Mouse (Mus musculus) liver, embryonic 14.5 days (tissue): ENCODE measurements around the gene Tnfsf13. TPM values are rescaled to one million over a fixed set of nuclear protein-coding genes. Genes with fewer than 3 reads are reported as not detected.

ENCODE experiments used
- ATAC-seq: fragments of 200-750 bp; cut with Nextera tagmentation; 2 replicates; pipeline ENCODE4 v1.8.0; 2017; ENCODE audit warnings: moderate number of reproducible peaks, mild to moderate bottlenecking, moderate library complexity; ENCODE audit not compliant: insufficient read depth
- DNase-seq, 3 experiments: peaks; one replicate each; pipeline ENCODE4 v3.0.0-alpha.2; 2012 to 2013; ENCODE audit warnings: low read depth in 3 of 3, low spot score in 3 of 3
- H3K27ac ChIP-seq: fragments of 300-500 bp; sonication (generic); 2 replicates; pipeline ENCODE4 v1.5.1; 2014; ENCODE audit warnings: moderate library complexity, mild to moderate bottlenecking, control low read depth, inconsistent platforms
- H3K27me3 ChIP-seq: fragments of 300-500 bp; sonication (generic); 2 replicates; pipeline ENCODE4 v1.6.1; 2014; ENCODE audit warnings: mild to moderate bottlenecking, low read length, moderate library complexity; ENCODE audit not compliant: control insufficient read depth, insufficient read depth
- H3K36me3 ChIP-seq: fragments of 300-500 bp; sonication (generic); replicated peaks from 2 replicates; pipeline ENCODE4 v1.6.1; 2014; ENCODE audit warnings: low read depth; ENCODE audit not compliant: control insufficient read depth, insufficient read depth
- H3K4me1 ChIP-seq, 2 experiments: fragments of 200-500 bp in 1 of 2; fragments of 300-500 bp in 1 of 2; sonication (generic) in 1 of 2; replicated peaks; 2 replicates each; pipeline ENCODE4 v1.6.1; 2012 to 2014; ENCODE audit warnings: antibody characterized with exemption in 1 of 2, inconsistent platforms in 1 of 2, low read length in 1 of 2; ENCODE audit not compliant: control insufficient read depth in 2 of 2, insufficient read depth in 2 of 2
- H3K4me2 ChIP-seq: fragments of 300-500 bp; sonication (generic); 2 replicates; pipeline ENCODE4 v1.6.1; 2014; ENCODE audit warnings: low read depth, mild to moderate bottlenecking, control low read depth, moderate library complexity
- H3K4me3 ChIP-seq, 2 experiments: fragments of 200-500 bp in 1 of 2; fragments of 300-500 bp in 1 of 2; sonication (generic) in 1 of 2; 2 replicates each; pipeline ENCODE4 v1.5.1; 2012 to 2014; ENCODE audit warnings: low read depth in 2 of 2, low read length in 2 of 2, mild to moderate bottlenecking in 2 of 2, control low read depth in 1 of 2, inconsistent platforms in 1 of 2, moderate library complexity in 1 of 2; ENCODE audit not compliant: insufficient read depth in 1 of 2
- H3K9ac ChIP-seq: fragments of 300-500 bp; sonication (generic); replicated peaks from 2 replicates; pipeline ENCODE4 v1.6.1; 2014; ENCODE audit warnings: mild to moderate bottlenecking, control low read depth, moderate library complexity
- H3K9me3 ChIP-seq: fragments of 300-500 bp; sonication (generic); 2 replicates; pipeline ENCODE4 v1.6.1; 2016; ENCODE audit warnings: low read length, mixed read lengths; ENCODE audit not compliant: control insufficient read depth
- CTCF ChIP-seq: IDR thresholded peaks from 2 replicates; pipeline ENCODE4 v1.5.1; 2016; ENCODE audit warnings: antibody characterized with exemption, low read depth, control low read depth
- EP300 ChIP-seq: IDR thresholded peaks from 2 replicates; pipeline ENCODE4 v1.6.1; 2016; ENCODE audit warnings: antibody characterized with exemption, low read depth
- WGBS: fragments of 180-500 bp; shearing (Covaris S2); extraction: QIAGEN DNeasy Blood & Tissue Kit; methylation state at CpG from one replicate; pipeline ENCODE4 v1.1.7; 2014; ENCODE audit not compliant: insufficient replicate concordance; 5-methylcytosine and 5-hydroxymethylcytosine counted together
- polyA plus RNA-seq, 2 experiments: library from polyadenylated mRNA; depleted of rRNA in 1 of 2; stranded (reverse) in 1 of 2; unstranded in 1 of 2; fragments of >200 nt; fragmentation: Nextera tagmentation in 1 of 2; extraction: Ambion mirVana in 1 of 2; gene quantifications; 2 replicates each; pipeline versions ENCODE4 v1.2.1 to v1.2.3; 2012 to 2014

Gene Tnfsf13
- polyA plus RNA-seq, 2 experiments = 0.20 to 0.26 TPM

DNA sequence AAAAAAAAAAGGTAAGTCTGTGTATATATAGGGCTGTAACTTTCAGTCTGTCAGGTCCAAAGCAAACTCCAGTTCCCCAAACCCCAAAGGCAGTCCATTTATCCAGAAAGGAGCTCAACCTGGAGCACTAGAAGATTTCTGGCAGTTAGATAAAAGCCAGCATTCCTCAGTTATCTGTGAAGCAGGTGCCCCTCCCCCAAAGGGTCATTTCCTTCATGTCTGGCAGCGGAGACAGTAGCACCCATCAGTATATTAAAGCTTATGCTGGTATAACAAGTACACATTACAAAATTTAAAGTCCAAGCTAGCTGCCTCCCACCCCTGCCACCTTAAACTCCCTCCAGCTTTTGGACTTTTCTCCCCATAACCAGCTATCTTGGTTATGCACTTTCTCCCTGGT, 14.0 kb upstream of the Tnfsf13 start:
- TF ChIP-seq CTCF (no peak), EP300 (no peak)
- no peak for ATAC-seq
- no peak overlapping the region for H3K4me2 ChIP-seq
- H3K4me3 ChIP-seq = no peak overlapping the region
- no peaks in the 10 kb centered on the region for H3K27me3 ChIP-seq
- peaks cover 0 to 8% of the 10 kb centered on the region in 2 experiments; a peak in 2 of 4 replicates for H3K4me1 ChIP-seq
- DNase-seq = no peak
- 25% methylated on average over 1 of the region's 1 CpGs for WGBS
- no peaks in the 10 kb centered on the region for H3K9me3 ChIP-seq
- no peak overlapping the region for H3K9ac ChIP-seq
- H3K36me3 ChIP-seq = no peaks in the 10 kb centered on the region
- H3K27ac ChIP-seq = no peak overlapping the region

DNA sequence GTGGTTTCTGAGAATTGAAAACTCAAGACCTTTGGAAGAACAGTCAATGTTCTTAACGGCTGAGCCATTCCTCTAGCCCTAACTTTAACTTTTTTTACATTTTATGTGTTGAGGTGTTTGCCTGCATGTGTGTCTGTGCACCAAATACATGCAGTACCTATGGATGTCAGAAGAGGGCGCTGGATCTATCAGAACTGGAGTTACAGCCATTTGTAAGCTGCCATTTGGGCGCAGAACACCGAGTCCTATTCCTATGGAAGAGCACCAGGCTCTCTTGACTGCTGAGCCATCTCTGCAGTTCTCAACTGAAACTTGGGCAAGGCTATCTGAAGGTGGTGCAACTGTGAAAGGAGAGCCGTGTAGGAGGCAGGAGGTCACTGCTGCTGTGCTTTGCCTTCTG, 13.0 kb upstream of the Tnfsf13 start:
- no peaks in the 10 kb centered on the region for H3K27me3 ChIP-seq
- H3K27ac ChIP-seq = no peak overlapping the region
- no peak overlapping the region for H3K4me2 ChIP-seq
- no peaks in the 10 kb centered on the region for H3K9me3 ChIP-seq
- H3K36me3 ChIP-seq = no peaks in the 10 kb centered on the region
- no peak overlapping the region for H3K9ac ChIP-seq
- TF ChIP-seq CTCF = peak; percentile 51
- TF ChIP-seq EP300 = no peak; the same call in 1 of the 2 replicates
- no peak overlapping the region for H3K4me3 ChIP-seq
- WGBS = 65% methylated on average over 5 of the region's 5 CpGs
- DNase-seq (no peak), ATAC-seq (no peak)
- H3K4me1 ChIP-seq = peaks cover 0 to 8% of the 10 kb centered on the region in 2 experiments; a peak in 2 of 4 replicates

DNA sequence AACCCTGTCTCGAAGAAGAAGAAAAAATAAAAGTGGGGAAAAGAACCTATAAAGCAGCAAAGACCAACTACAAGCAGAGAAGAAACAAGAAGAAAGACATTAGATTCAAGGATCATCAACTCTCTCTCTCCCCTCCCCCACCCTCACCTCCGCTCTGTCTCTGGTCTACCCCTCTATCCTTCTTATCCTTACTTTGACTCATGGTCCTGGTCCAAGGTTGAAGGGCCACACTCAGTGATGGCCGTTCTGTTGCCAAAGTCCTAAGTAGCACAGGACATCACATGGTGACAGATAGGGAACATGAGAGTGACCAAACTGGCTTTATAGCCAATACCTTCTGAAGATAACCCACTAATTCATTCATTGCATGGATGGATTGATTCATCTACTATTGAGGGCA, 11.8 kb upstream of the Tnfsf13 start:
- Histone ChIP-seq H3K9ac (no peak overlapping the region), H3K36me3 (no peaks in the 10 kb centered on the region), H3K4me1 (peaks cover 0 to 11% of the 10 kb centered on the region in 2 experiments; a peak in 2 of 4 replicates), H3K4me3 (no peak overlapping the region), H3K27ac (no peak overlapping the region), H3K27me3 (no peaks in the 10 kb centered on the region), H3K9me3 (no peaks in the 10 kb centered on the region), H3K4me2 (no peak overlapping the region)
- no peak for TF ChIP-seq EP300
- no peak for ATAC-seq
- DNase-seq = no peak
- WGBS = 65% methylated on average over 3 of the region's 3 CpGs

DNA sequence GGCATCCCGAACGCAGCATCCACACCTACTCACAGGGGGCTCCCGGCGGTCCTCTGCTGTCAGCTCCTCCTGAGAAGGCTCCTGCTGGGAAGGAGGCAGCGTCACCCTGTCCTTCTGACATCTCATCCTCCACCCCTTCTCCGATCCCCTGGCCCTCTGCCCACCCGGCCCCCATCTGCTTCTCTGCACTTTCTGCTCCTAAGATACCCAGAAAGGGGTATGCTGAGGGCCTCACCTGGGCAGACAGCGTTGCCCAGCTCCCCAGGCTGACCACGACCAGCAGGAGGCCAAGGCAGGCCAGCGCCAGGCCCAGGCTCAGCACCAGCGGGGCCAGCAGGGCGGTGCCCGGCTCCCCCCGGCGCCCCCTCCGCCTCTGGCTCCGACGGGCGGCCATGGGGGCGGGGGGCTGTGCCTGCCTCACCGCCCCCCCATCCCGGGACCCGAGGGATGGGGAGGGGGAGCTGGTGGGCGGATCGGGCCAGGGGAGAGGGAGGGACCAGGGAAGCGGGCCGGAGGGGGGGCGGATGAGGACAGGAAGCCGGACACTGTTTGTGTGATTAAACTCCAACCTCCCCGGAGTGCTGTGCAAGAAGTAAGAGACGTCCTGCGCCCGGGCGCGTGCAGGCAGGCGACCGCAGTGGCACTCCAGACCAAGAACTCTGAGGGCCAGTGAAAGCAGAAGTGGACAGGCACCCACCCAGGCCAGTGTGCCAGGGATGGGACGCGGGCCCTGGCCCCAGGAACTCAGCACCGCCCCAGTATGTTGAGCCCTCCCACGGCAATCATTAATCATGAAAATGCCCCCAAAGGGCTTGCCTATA, 10.0 kb upstream of the Tnfsf13 start, which contains the start of the genes Tnfsf12 and Tnfsfm13:
Gene Tnfsf12, minus strand, starts transcription at position 489 of the 821 bp plus-strand sequence.
Gene Tnfsfm13, minus strand, starts transcription at position 738 of the 821 bp plus-strand sequence.
- peak within 1 kb of the TSS; percentile 40 for H3K9ac ChIP-seq
- H3K27ac ChIP-seq = no peak within 1 kb of the TSS
- ATAC-seq (peak; percentile 40; the same call in 1 of the 2 replicates), DNase-seq (no peak)
- peak within 1 kb of the TSS; percentile 60 for H3K4me2 ChIP-seq
- H3K9me3 ChIP-seq = no peaks in the 10 kb centered on the region
- WGBS = 7% methylated on average over 41 of the region's 41 CpGs
- H3K4me1 ChIP-seq = peaks cover 0 to 14% of the 10 kb centered on the region in 2 experiments; a peak in 2 of 4 replicates
- H3K36me3 ChIP-seq = no peaks in the 10 kb centered on the region
- TF ChIP-seq EP300 = no peak
- TF ChIP-seq CTCF = no peak
- H3K4me3 ChIP-seq = peak within 1 kb of the TSS; percentile 22 to 52
- H3K27me3 ChIP-seq = no peaks in the 10 kb centered on the region

DNA sequence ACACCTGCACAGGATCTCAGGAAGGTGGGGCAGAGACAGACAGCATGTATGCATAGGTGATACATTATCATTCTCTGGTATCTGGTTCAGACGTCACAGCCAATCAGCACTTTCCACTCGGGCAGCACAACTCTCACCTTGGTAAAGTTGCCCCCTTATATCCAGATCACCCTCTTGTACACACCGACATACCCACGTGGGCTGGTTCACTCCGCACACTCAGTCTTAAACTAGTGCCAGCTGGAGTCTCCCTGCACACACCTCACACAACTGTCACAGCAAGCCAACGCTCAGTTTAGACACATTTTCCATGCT, 9.4 kb upstream of the Tnfsf13 start:
- H3K9me3 ChIP-seq = no peaks in the 10 kb centered on the region
- H3K4me2 ChIP-seq = peak overlapping the region; percentile 60
- peaks cover 0 to 14% of the 10 kb centered on the region in 2 experiments; a peak in 2 of 4 replicates for H3K4me1 ChIP-seq
- peak overlapping the region; percentile 22 to 52 for H3K4me3 ChIP-seq
- TF ChIP-seq CTCF (no peak), EP300 (no peak)
- H3K27me3 ChIP-seq = no peaks in the 10 kb centered on the region
- no peak overlapping the region for H3K9ac ChIP-seq
- H3K36me3 ChIP-seq = no peaks in the 10 kb centered on the region
- no peak for DNase-seq
- WGBS = 47% methylated on average over 6 of the region's 6 CpGs
- no peak for ATAC-seq
- no peak overlapping the region for H3K27ac ChIP-seq
